Mouse (Mus musculus) brain, embryonic 18.5 days (tissue): ENCODE measurements around the gene Fndc11.

Experiments used
- DNase-seq: peaks from one replicate; pipeline ENCODE4 v3.0.0-alpha.2; 2012; ENCODE audit warnings: low read depth, low spot score

Gene Fndc11

GRCm38 (mm10) chr2:181218881-181219485 is 830 bp upstream of the Fndc11 start:
- DNase-seq: no peak

- DNase-seq: no peak
Measured at GRCm38 (mm10) chr2:181220361-181220760, 548 bp downstream of the Fndc11 start.

GRCm38 (mm10) chr2:181224994-181225393 is 5.2 kb downstream of the Fndc11 start:
- DNase-seq: no peak

- no peak for DNase-seq
Measured at GRCm38 (mm10) chr2:181227122-181227521, 7.3 kb downstream of the Fndc11 start.

- DNase-seq: no peak
Measured at GRCm38 (mm10) chr2:181228335-181228734, 8.5 kb downstream of the Fndc11 start.

GRCm38 (mm10) chr2:181231171-181231570 is 11.4 kb downstream of the Fndc11 start:
- DNase-seq: no peak

GRCm38 (mm10) chr2:181233443-181233842 is 13.6 kb downstream of the Fndc11 start:
- DNase-seq: no peak

GRCm38 (mm10) chr2:181234680-181235079 is 14.9 kb downstream of the Fndc11 start:
- DNase-seq: no peak

GRCm38 (mm10) chr2:181235681-181236566 is 16.1 kb downstream of the Fndc11 start:
- no peak for DNase-seq

GRCm38 (mm10) chr2:181237251-181238014 is 17.6 kb downstream of the Fndc11 start:
- DNase-seq: no peak

GRCm38 (mm10) chr2:181238091-181238610 is 18.3 kb downstream of the Fndc11 start:
- DNase-seq: no peak

GRCm38 (mm10) chr2:181238861-181239260 is 19.0 kb downstream of the Fndc11 start:
- DNase-seq: no peak

GRCm38 (mm10) chr2:181239261-181239660 is 19.4 kb downstream of the Fndc11 start:
- no peak for DNase-seq

- no peak for DNase-seq
Measured at GRCm38 (mm10) chr2:181240806-181241440, 21.1 kb downstream of the Fndc11 start.

- no peak for DNase-seq
Measured at GRCm38 (mm10) chr2:181241602-181242313, 21.9 kb downstream of the Fndc11 start, which contains the start of gene Helz2. Helz2 (minus strand) TSS chr2:181242027.

- no peak for DNase-seq
Measured at GRCm38 (mm10) chr2:181242314-181242665, 22.5 kb downstream of the Fndc11 start.

GRCm38 (mm10) chr2:181243706-181244394 is 24.0 kb downstream of the Fndc11 start:
- DNase-seq: no peak

- no peak for DNase-seq
Measured at GRCm38 (mm10) chr2:181245031-181245430, 25.2 kb downstream of the Fndc11 start.

GRCm38 (mm10) chr2:181249217-181249616 is 29.4 kb downstream of the Fndc11 start:
- no peak for DNase-seq

- no peak for DNase-seq
Measured at GRCm38 (mm10) chr2:181251841-181252240, 32.0 kb downstream of the Fndc11 start.
